Mouse (Mus musculus) erythroblast, embryonic 14.5 days (primary cell): ENCODE results near the gene Rasgrp4.

Experiments
- GATA1 ChIP-seq: IDR thresholded peaks from 2 replicates; pipeline ENCODE4 v1.6.1; 2012; ENCODE audit warnings: low read length, inconsistent platforms, mixed read lengths
- TAL1 ChIP-seq: IDR thresholded peaks from 3 replicates; pipeline ENCODE4 v1.6.1; 2012; ENCODE audit warnings: low read length, inconsistent platforms, mixed read lengths

DNA sequence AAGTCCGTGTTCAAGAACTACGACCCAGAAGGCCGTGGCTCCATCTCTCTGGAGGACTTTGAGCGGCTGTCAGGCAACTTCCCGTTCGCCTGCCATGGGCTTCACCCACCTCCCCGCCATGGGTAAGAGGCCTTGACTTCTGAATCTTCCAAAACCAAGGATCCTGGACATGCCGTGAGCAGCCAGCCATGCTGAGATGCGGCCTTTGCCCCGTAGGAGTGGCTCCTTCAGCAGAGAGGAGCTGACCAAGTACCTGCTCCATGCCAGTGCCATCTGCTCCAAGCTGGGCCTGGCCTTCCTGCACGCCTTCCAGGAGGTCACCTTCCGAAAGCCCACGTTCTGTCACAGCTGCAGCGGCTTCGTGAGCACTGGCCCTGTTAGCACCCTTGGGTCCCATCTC, 14.1 kb downstream of the Rasgrp4 start:
- TF ChIP-seq TAL1 (no peak), GATA1 (no peak)
